Mouse (Mus musculus) lung, postnatal 0 days (tissue): ENCODE results near the gene Fam53a.

Experiments used
- CTCF ChIP-seq: IDR thresholded peaks from 2 replicates; pipeline ENCODE4 v1.5.1; 2016; ENCODE audit warnings: antibody characterized with exemption, mild to moderate bottlenecking
- EP300 ChIP-seq: IDR thresholded peaks from 2 replicates; pipeline ENCODE4 v1.6.1; 2016; ENCODE audit warnings: antibody characterized with exemption, mild to moderate bottlenecking, control low read depth

DNA sequence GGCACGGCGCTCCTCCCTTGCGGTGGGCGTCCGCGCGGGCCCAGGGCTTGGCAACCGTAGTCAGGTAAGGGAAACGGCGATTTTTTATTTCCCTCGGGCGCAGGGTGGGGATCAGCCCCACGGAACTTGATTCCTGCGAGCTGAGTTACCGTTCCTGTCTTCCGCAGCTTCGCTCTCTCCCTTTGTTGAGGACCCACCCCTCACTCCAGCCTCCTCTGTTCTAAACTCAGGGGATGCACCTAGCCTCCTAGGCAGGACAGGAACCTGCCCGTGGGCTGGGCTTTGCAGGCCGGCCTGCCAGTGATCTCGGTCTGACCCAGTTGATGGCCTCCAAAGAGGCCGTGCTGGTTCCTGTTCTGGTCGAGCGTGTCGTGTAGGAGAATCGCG, 29.2 kb upstream of the Fam53a start:
- TF ChIP-seq CTCF (no peak), EP300 (no peak)
